Mouse (Mus musculus): ENCODE measurements around the gene Spred2. TPM values are rescaled to one million over a fixed set of nuclear protein-coding genes. Genes with fewer than 3 reads are reported as not detected.
A peak's percentile ranks its signal among the peaks of the same experiment; 100 is the strongest.
"Not testable (repeated sequence)": the region's sequence is repeated elsewhere in the genome, so short reads cannot be mapped to it uniquely, and the experiment has no call there.

The Spred2 gene
- total RNA-seq, 2 experiments from 2014 or later, result 82.5 to 88.9 TPM

DNA sequence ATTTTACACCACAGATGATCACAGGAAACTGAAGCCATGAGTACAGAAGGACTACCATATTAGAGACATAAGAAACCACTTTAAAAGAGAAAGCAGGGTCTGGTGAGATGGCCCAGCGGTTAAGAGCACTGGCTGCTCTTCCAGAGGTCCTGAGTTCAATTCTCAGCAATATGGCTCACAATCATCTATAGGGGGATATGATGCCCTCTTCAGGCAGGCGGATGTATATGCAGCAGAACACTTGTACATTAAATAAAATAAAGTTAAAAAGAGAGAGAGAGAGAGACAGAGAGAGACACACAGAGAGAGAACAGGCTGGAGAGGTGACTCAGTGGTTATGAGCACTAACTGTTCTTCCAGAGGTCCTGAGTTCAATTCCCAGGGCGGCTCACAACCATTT lies 121.4 kb downstream of the Spred2 start:
- no peak for DNase-seq (ENCODE audit: low spot score in 2 of 2)

DNA sequence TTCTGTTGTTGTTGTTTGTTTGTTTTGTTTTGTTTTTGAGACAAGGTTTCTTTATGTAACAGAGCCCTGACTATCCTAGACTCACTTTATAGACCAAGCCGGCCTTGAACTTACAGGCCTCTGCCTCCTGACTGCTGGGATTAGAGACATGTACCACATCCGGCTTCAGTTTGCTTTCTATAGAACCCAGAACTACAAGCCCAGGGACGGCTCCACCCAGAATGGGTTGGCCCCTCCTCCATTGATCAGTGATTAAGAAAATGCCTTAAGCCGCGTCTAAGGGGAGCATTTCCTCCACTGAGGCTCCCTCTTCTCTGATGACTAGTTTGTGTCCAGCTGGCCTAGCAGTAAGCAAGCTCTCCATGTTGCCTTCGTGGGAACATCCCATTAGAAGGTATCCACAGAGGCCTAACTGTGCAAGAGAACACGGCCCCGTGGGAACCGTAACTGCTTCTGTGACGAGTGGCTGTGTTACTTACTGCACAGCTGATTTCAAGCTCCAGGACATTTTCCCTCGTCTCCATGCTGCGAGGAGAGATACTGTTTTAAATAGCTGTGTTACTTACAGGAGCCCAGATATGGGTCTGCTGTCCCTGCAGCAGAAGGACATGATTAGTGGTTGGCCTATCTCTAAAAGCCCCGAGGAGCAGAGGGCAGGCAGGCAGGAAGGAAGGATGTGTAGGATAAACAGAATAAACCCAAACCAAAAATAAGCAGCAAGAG lies 128.8 kb downstream of the Spred2 start:
- DNase-seq (ENCODE audit: low spot score in 2 of 2), result no peak

GRCm38 (mm10) chr11:20053951-20054350 lies 129.8 kb downstream of the Spred2 start:
- DNase-seq (ENCODE audit: low spot score in 2 of 2), result no peak

DNA sequence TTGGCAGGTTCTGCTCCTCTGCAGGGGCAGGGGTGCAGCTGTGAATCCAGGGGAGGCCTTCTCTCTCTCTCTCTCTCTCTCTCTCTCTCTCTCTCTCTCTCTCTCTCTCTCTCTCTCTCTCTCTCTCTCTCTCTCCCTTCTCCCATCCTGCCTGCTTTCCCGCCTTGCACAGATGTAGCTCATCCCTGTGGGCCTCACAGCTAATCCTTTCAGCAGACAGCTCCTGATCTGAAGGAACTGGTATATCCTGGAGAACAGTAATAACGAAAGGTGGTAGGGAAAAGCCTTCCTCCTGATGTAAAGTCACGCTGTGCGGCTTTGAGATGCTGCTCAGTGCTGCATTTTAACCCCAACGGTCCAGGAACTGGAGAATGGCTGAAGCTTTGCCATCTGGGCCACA lies 130.4 kb downstream of the Spred2 start:
- DNase-seq (ENCODE audit: low spot score in 2 of 2), result no peak

DNA sequence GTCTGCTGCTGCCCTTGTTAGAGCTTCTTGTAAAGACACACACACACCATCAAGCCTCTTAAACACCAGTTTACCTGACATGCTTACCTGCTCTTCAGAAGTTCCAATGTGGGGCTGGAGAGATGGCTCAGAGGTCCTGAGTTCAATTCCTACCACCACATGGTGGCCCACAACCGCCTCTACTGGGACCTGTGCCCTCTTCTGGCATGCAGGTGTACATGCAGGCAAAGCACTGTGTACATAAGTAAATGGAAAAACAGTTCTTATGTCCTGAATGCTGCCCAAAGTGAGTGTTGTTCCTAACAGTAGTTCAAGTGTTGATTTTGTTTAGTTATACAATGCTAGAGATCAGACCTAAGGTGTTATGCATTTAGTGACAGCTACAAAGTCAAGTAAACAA lies 132.0 kb downstream of the Spred2 start:
- DNase-seq (ENCODE audit: low spot score in 2 of 2), result no peak

- no peak for DNase-seq (ENCODE audit: low spot score in 2 of 2)
These were observed 133.3 kb downstream of the Spred2 start for GRCm38 (mm10) chr11:20057429-20057828.

DNA sequence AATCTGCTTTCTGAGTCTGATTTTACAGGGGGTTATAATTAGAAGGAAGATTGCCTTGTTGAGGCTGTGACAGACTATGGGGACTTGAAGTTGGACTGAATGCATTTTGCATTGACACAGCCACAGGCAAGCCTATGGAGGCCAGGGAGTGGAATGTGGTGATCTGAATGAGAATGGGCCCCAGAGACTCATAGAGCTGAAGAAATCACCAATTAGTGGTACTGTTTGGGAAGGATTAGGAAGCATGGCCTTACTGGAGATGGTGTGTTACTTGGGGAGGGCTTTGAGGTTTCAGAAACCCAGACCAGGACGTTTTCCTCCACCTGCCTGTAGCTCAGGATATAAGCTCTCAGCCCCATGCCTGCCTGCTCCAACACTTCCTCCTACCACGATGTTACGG lies 135.6 kb downstream of the Spred2 start:
- no peak for DNase-seq (ENCODE audit: low spot score in 2 of 2)

- not testable (repeated sequence) for DNase-seq (ENCODE audit: low spot score in 2 of 2)
These were observed 138.6 kb downstream of the Spred2 start for GRCm38 (mm10) chr11:20062801-20063200.

- DNase-seq (ENCODE audit: low spot score in 2 of 2), result not testable (repeated sequence)
These were observed 139.9 kb downstream of the Spred2 start for GRCm38 (mm10) chr11:20064086-20064485.

GRCm38 (mm10) chr11:20064926-20065325 lies 140.8 kb downstream of the Spred2 start:
- DNase-seq (ENCODE audit: low spot score in 2 of 2), result no peak

- DNase-seq (ENCODE audit: low spot score in 2 of 2), result no peak
These were observed 141.9 kb downstream of the Spred2 start for GRCm38 (mm10) chr11:20066106-20066505.

DNA sequence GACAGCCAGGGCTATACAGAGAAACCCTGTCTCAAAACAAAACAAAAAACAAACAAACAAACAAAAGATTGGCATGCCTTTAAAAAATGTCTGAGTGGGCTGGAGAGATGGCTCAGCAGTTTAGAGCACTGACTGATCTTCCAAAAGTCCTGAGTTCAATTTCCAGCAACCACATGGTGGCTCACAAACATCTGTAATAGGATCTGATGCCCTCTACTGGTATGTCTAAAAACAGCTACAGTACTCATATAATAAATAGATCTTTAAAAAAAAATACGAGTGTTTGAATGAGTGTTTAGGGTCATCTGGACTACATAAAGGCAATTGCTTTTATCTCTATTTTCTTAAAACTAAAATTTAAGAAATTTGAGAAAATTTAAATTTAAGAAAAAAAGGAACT lies 143.3 kb downstream of the Spred2 start:
- no peak for DNase-seq (ENCODE audit: low spot score in 2 of 2)

- no peak for DNase-seq (ENCODE audit: low spot score in 2 of 2)
These were observed 144.3 kb downstream of the Spred2 start for GRCm38 (mm10) chr11:20068346-20069004.

DNA sequence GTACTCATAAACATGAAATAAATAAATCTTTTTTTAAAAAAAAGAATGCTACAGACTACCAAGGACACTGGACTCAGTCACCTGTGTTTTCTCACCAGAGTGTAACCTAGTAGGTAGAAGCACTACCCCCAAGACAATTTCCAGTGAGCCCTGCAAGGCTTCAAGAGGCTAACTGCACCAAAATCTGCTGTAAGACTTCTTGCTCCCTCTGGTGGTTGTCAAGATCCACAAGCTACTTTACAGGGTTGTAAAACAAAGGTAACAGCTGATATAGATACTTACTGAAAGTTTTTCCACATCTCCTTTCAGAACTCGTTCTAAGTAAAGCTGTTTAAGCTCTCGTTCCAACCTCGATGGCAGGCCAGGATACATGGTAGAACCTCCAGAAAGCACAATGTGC lies 148.0 kb downstream of the Spred2 start:
- DNase-seq (ENCODE audit: low spot score in 2 of 2), result peak in 1 of 2 experiments; percentile 59

DNA sequence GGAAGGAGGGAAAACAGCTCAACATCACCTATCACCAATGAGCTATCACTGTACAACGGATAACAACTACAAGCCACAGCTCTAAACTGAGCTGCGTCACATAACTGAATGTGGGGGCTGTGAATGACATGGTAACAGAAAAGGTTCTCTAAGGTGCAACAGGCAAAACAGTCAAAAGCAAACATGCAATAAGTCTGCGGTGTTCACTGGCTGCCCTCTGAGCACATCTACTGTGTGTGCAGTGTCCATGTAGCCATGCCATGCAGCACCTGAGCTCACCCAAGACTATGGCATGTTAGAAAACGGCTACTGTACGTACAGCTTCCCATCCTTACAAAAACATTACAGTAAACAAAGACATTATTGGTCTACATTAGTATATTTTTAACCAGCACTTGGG lies 148.7 kb downstream of the Spred2 start:
- DNase-seq (ENCODE audit: low spot score in 2 of 2), result no peak

Other genes with a start within 250 kb of the Spred2 start
- 100 to 1,000 TPM; 350 to 351 TPM for gene Actr2, start 188.5 kb downstream of the Spred2 start, total RNA-seq (2021)